Mouse (Mus musculus) kidney, embryonic 16.5 days (tissue): Measurements from ENCODE around the gene Dcn. TPM values are rescaled to one million over a fixed set of nuclear protein-coding genes. Genes with fewer than 3 reads are reported as not detected.

Experiments
- ATAC-seq: fragments of 200-750 bp; cut with Nextera tagmentation; 2 replicates; pipeline ENCODE4 v1.8.0; 2017; ENCODE audit warnings: moderate TSS enrichment; ENCODE audit not compliant: low FRiP score, low TSS enrichment
- H3K27ac ChIP-seq: fragments of 300-500 bp; sonication (generic); 2 replicates; pipeline ENCODE4 v1.5.1; 2014; ENCODE audit warnings: low read length
- H3K27me3 ChIP-seq: fragments of 300-500 bp; sonication (generic); 2 replicates; pipeline ENCODE4 v1.6.1; 2014; ENCODE audit warnings: low read length, control low read depth, mixed read lengths; ENCODE audit not compliant: insufficient read depth
- H3K36me3 ChIP-seq: fragments of 300-500 bp; sonication (generic); 2 replicates; pipeline ENCODE4 v1.6.1; 2014; ENCODE audit warnings: low read length, control low read depth, mixed read lengths; ENCODE audit not compliant: insufficient read depth
- H3K4me1 ChIP-seq: fragments of 300-500 bp; sonication (generic); 2 replicates; pipeline ENCODE4 v1.6.1; 2014; ENCODE audit warnings: low read length, control low read depth, mixed read lengths; ENCODE audit not compliant: insufficient read depth
- H3K4me2 ChIP-seq: fragments of 300-500 bp; sonication (generic); replicated peaks from 2 replicates; pipeline ENCODE4 v1.6.1; 2014; ENCODE audit warnings: low read depth, low read length
- H3K4me3 ChIP-seq: fragments of 300-500 bp; sonication (generic); 2 replicates; pipeline ENCODE4 v1.5.1; 2014; ENCODE audit warnings: mild to moderate bottlenecking, low read length
- H3K9ac ChIP-seq: fragments of 300-500 bp; sonication (generic); replicated peaks from 2 replicates; pipeline ENCODE4 v1.6.1; 2014; ENCODE audit warnings: low read length
- H3K9me3 ChIP-seq: fragments of 300-500 bp; sonication (generic); 2 replicates; pipeline ENCODE4 v1.6.1; 2016; ENCODE audit warnings: low read length, control low read depth
- whole genome bisulfite sequencing: fragments of 180-500 bp; shearing (Covaris S2); extraction: QIAGEN DNeasy Blood & Tissue Kit; methylation state at CpG from one replicate; pipeline ENCODE4 v1.1.7; 2014; 5-methylcytosine and 5-hydroxymethylcytosine counted together
- polyA plus RNA-seq: library from polyadenylated mRNA; unstranded; fragments of >200 nt; fragmentation: Nextera tagmentation; extraction: Ambion mirVana; gene quantifications from 2 replicates; pipeline ENCODE4 v1.2.1, GENCODE M21; 2015

Gene Dcn
- 236 and 276 TPM in 2 replicates for polyA plus RNA-seq

- Histone ChIP-seq H3K4me2 (peak within 1 kb of the TSS; percentile 46), H3K9me3 (no peaks in the 10 kb centered on the region), H3K4me1 (peaks cover 14% of the 10 kb centered on the region), H3K27me3 (no peaks in the 10 kb centered on the region), H3K36me3 (no peaks in the 10 kb centered on the region), H3K4me3 (peak within 1 kb of the TSS; percentile 36), H3K9ac (0 out of 2 replicates have a peak within 1 kb of the TSS, but pooled peaks have one; percentile 55), H3K27ac (peak within 1 kb of the TSS; percentile 92)
- WGBS, result 10% methylated on average over 7 of the region's 7 CpGs
- ATAC-seq, result peak; percentile 96
Observed at GRCm38 (mm10) chr10:97479004-97479766, at the start of gene Dcn. Gene Dcn (plus strand): TSS chr10:97479609.

DNA sequence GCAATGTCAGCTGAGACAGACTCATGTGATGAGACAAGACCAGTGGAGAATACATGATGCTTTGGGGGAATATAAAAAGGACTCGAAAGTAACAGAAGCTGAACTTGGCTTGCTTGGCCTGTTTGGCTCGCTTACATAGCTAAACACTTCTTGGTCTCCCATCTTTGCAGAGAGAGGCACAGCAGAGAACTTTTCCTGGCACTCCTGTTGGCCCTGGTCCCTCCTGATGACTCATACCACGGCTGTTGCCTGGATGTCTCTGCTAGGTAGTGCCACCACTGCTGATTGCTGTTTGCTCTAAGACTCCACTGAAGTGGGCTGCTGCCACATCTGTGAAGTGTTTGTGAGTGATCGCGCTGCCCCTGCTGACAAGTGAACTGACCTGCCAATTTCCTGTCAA is 42.7 kb upstream of the Dcn start:
- 78% methylated on average over 5 of the region's 5 CpGs for WGBS
- H3K27me3 ChIP-seq, result no peaks in the 10 kb centered on the region
- H3K36me3 ChIP-seq, result no peaks in the 10 kb centered on the region
- no peak for ATAC-seq
- H3K4me2 ChIP-seq, result no peak overlapping the region
- no peaks in the 10 kb centered on the region for H3K4me1 ChIP-seq
- H3K27ac ChIP-seq, result no peak overlapping the region
- no peak overlapping the region for H3K4me3 ChIP-seq
- H3K9me3 ChIP-seq, result no peaks in the 10 kb centered on the region
- H3K9ac ChIP-seq, result no peak overlapping the region

DNA sequence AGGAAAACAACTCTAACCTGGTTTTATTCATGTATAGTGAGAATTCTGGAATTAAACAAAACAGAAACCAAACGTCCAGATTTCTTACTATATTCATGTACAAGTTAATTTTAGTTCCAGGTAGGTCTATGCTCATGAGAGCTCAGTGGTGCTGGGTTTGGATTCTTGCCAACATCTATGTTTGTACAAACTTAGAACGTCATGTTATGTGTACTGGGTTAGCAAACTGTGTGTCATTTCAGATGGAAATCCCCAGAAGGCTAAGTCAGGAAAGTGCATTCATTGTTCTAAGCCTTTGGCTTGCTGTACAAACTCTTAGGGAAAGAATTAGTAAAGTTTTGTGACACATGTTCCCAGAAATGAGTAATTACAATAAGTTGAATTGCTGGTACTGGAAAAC is 37.1 kb upstream of the Dcn start:
- Histone ChIP-seq H3K4me1 (no peaks in the 10 kb centered on the region), H3K36me3 (no peaks in the 10 kb centered on the region), H3K27ac (no peak overlapping the region), H3K27me3 (no peaks in the 10 kb centered on the region), H3K9ac (no peak overlapping the region), H3K4me3 (no peak overlapping the region), H3K9me3 (no peaks in the 10 kb centered on the region), H3K4me2 (no peak overlapping the region)
- 48% methylated on average over 2 of the region's 2 CpGs for WGBS
- no peak for ATAC-seq

GRCm38 (mm10) chr10:97446486-97446885 is 32.9 kb upstream of the Dcn start:
- no peak overlapping the region for H3K27ac ChIP-seq
- no peak overlapping the region for H3K9ac ChIP-seq
- H3K4me3 ChIP-seq, result no peak overlapping the region
- no peak overlapping the region for H3K4me2 ChIP-seq
- 88% methylated on average over 4 of the region's 4 CpGs for WGBS
- no peaks in the 10 kb centered on the region for H3K9me3 ChIP-seq
- no peaks in the 10 kb centered on the region for H3K4me1 ChIP-seq
- no peak for ATAC-seq
- H3K27me3 ChIP-seq, result no peaks in the 10 kb centered on the region
- H3K36me3 ChIP-seq, result no peaks in the 10 kb centered on the region

DNA sequence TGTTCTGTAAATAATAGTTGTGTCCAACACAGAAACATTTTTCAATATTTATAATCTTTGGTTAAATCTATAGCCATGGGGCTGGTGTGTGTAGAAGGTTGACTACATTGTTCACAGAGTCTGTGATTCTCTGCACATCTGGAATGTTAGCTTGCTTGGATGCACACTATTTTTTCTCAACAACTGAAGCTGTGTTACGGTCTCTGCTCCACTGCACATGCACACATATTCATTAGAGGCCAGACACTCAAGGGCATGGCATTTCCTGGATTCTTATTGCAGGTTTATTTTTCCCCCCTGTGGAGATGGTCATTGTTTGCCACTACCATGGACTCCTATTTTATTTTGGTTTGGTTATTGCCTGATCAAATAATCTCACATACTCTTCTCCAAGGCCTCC is 26.5 kb upstream of the Dcn start:
- H3K4me3 ChIP-seq, result no peak overlapping the region
- H3K36me3 ChIP-seq, result no peaks in the 10 kb centered on the region
- peak; percentile 84 for ATAC-seq
- H3K27me3 ChIP-seq, result no peaks in the 10 kb centered on the region
- 38% methylated on average over 1 of the region's 1 CpGs for WGBS
- H3K4me2 ChIP-seq, result no peak overlapping the region
- no peak overlapping the region for H3K9ac ChIP-seq
- no peaks in the 10 kb centered on the region for H3K9me3 ChIP-seq
- peaks cover 8% of the 10 kb centered on the region; the same call in 1 of the 2 replicates for H3K4me1 ChIP-seq
- 0 out of 2 replicates have a peak overlapping the region, but pooled peaks have one; percentile 4 for H3K27ac ChIP-seq

- no peaks in the 10 kb centered on the region for H3K36me3 ChIP-seq
- no peak for ATAC-seq
- H3K4me2 ChIP-seq, result no peak overlapping the region
- no peaks in the 10 kb centered on the region for H3K27me3 ChIP-seq
- no peak overlapping the region for H3K9ac ChIP-seq
- no peak overlapping the region for H3K4me3 ChIP-seq
- no peaks in the 10 kb centered on the region for H3K9me3 ChIP-seq
- 49% methylated on average over 9 of the region's 9 CpGs for WGBS
- no peak overlapping the region for H3K27ac ChIP-seq
- peaks cover 8% of the 10 kb centered on the region; the same call in 1 of the 2 replicates for H3K4me1 ChIP-seq
Observed at GRCm38 (mm10) chr10:97453529-97453928, 25.9 kb upstream of the Dcn start.

- H3K36me3 ChIP-seq, result no peaks in the 10 kb centered on the region
- no peak overlapping the region for H3K4me2 ChIP-seq
- ATAC-seq, result no peak
- peaks cover 8% of the 10 kb centered on the region; the same call in 1 of the 2 replicates for H3K4me1 ChIP-seq
- no peak overlapping the region for H3K4me3 ChIP-seq
- no peaks in the 10 kb centered on the region for H3K9me3 ChIP-seq
- no peak overlapping the region for H3K9ac ChIP-seq
- H3K27ac ChIP-seq, result no peak overlapping the region
- no peaks in the 10 kb centered on the region for H3K27me3 ChIP-seq
- 87% methylated on average over 7 of the region's 7 CpGs for WGBS
Observed at GRCm38 (mm10) chr10:97456993-97457392, 22.4 kb upstream of the Dcn start.

GRCm38 (mm10) chr10:97466818-97467217 is 12.6 kb upstream of the Dcn start:
- no peaks in the 10 kb centered on the region for H3K9me3 ChIP-seq
- no peak overlapping the region for H3K4me3 ChIP-seq
- H3K27me3 ChIP-seq, result no peaks in the 10 kb centered on the region
- H3K9ac ChIP-seq, result no peak overlapping the region
- peaks cover 10% of the 10 kb centered on the region; the same call in 1 of the 2 replicates for H3K4me1 ChIP-seq
- H3K4me2 ChIP-seq, result no peak overlapping the region
- no peak for ATAC-seq
- WGBS, result 34% methylated on average over 3 of the region's 3 CpGs
- H3K36me3 ChIP-seq, result no peaks in the 10 kb centered on the region
- no peak overlapping the region for H3K27ac ChIP-seq

- 42% methylated on average over 3 of the region's 3 CpGs for WGBS
- Histone ChIP-seq H3K9me3 (no peaks in the 10 kb centered on the region), H3K4me2 (no peak overlapping the region), H3K36me3 (no peaks in the 10 kb centered on the region), H3K4me1 (peaks cover 10% of the 10 kb centered on the region; the same call in 1 of the 2 replicates), H3K27ac (peak overlapping the region; percentile 14), H3K27me3 (no peaks in the 10 kb centered on the region), H3K4me3 (no peak overlapping the region), H3K9ac (no peak overlapping the region)
- ATAC-seq, result peak; percentile 54
Observed at GRCm38 (mm10) chr10:97469411-97470140, 9.8 kb upstream of the Dcn start.

- no peaks in the 10 kb centered on the region for H3K9me3 ChIP-seq
- H3K27ac ChIP-seq, result no peak overlapping the region
- no peak overlapping the region for H3K4me3 ChIP-seq
- no peak for ATAC-seq
- no peaks in the 10 kb centered on the region for H3K27me3 ChIP-seq
- H3K36me3 ChIP-seq, result no peaks in the 10 kb centered on the region
- H3K4me1 ChIP-seq, result peaks cover 15% of the 10 kb centered on the region
- 61% methylated on average over 6 of the region's 6 CpGs for WGBS
- no peak overlapping the region for H3K4me2 ChIP-seq
- H3K9ac ChIP-seq, result no peak overlapping the region
Observed at GRCm38 (mm10) chr10:97475460-97475859, 3.9 kb upstream of the Dcn start.
